Mouse (Mus musculus): ENCODE results near the gene Akr7a5. TPM values are rescaled to one million over a fixed set of nuclear protein-coding genes. Genes with fewer than 3 reads are reported as not detected.
A peak's percentile ranks its signal among the peaks of the same experiment; 100 is the strongest.

The Akr7a5 gene
- polyA plus RNA-seq, 1 experiment from 2014 or later = 54.1 TPM

- Histone ChIP-seq H3K4me1 (replicated peaks) (peaks cover 22% of the 10 kb centered on the region), H3K4me3 (no peak overlapping the region), H3K27me3 (replicated peaks) (no peaks in the 10 kb centered on the region), H3K27ac (ENCODE audit: poor library complexity, severe bottlenecking) (no peak overlapping the region), H3K36me3 (peaks cover 65% of the 10 kb centered on the region), H3K9ac (no peak overlapping the region), H3K9me3 (replicated peaks) (no peaks in the 10 kb centered on the region), H3K4me2 (no peak overlapping the region)
- WGBS = 94% methylated on average over 12 of the region's 12 CpGs
- ATAC-seq (ENCODE audit: insufficient number of reproducible peaks, low FRiP score) = no peak
Observed at GRCm38 (mm10) chr4:139280530-139280929, 30.0 kb upstream of the Akr7a5 start.

GRCm38 (mm10) chr4:139281791-139282345 lies 28.7 kb upstream of the Akr7a5 start:
- Histone ChIP-seq H3K4me2 (no peak overlapping the region), H3K36me3 (peaks cover 70% of the 10 kb centered on the region), H3K9me3 (replicated peaks) (no peaks in the 10 kb centered on the region), H3K9ac (no peak overlapping the region), H3K4me3 (no peak overlapping the region), H3K27ac (ENCODE audit: poor library complexity, severe bottlenecking) (no peak overlapping the region), H3K27me3 (replicated peaks) (no peaks in the 10 kb centered on the region), H3K4me1 (replicated peaks) (peaks cover 30% of the 10 kb centered on the region)
- no peak for ATAC-seq (ENCODE audit: insufficient number of reproducible peaks, low FRiP score)
- 92% methylated on average over 16 of the region's 16 CpGs for WGBS

GRCm38 (mm10) chr4:139282955-139283417 lies 27.6 kb upstream of the Akr7a5 start:
- Histone ChIP-seq H3K36me3 (peaks cover 77% of the 10 kb centered on the region), H3K27ac (ENCODE audit: poor library complexity, severe bottlenecking) (no peak overlapping the region; the same call in 1 of the 2 replicates)

GRCm38 (mm10) chr4:139284877-139285276 lies 25.7 kb upstream of the Akr7a5 start:
- H3K9ac ChIP-seq = no peak overlapping the region
- H3K4me2 ChIP-seq = no peak overlapping the region
- no peak overlapping the region for H3K27ac ChIP-seq (ENCODE audit: poor library complexity, severe bottlenecking)
- no peaks in the 10 kb centered on the region for H3K27me3 ChIP-seq (replicated peaks)
- peaks cover 30% of the 10 kb centered on the region for H3K4me1 ChIP-seq (replicated peaks)
- ATAC-seq (ENCODE audit: insufficient number of reproducible peaks, low FRiP score) = no peak
- peaks cover 91% of the 10 kb centered on the region for H3K36me3 ChIP-seq
- 92% methylated on average over 15 of the region's 15 CpGs for WGBS
- no peaks in the 10 kb centered on the region for H3K9me3 ChIP-seq (replicated peaks)
- no peak overlapping the region for H3K4me3 ChIP-seq

More at GRCm38 (mm10) chr4:139282955-139283417, 27.6 kb upstream of the Akr7a5 start:
- H3K4me1 ChIP-seq (replicated peaks) = peaks cover 27% of the 10 kb centered on the region
- no peak overlapping the region for H3K4me2 ChIP-seq
- WGBS = 74% methylated on average over 6 of the region's 6 CpGs
- no peaks in the 10 kb centered on the region for H3K9me3 ChIP-seq (replicated peaks)
- no peak overlapping the region for H3K4me3 ChIP-seq
- no peaks in the 10 kb centered on the region for H3K27me3 ChIP-seq (replicated peaks)
- H3K9ac ChIP-seq = no peak overlapping the region
- ATAC-seq (ENCODE audit: insufficient number of reproducible peaks, low FRiP score) = no peak

DNA sequence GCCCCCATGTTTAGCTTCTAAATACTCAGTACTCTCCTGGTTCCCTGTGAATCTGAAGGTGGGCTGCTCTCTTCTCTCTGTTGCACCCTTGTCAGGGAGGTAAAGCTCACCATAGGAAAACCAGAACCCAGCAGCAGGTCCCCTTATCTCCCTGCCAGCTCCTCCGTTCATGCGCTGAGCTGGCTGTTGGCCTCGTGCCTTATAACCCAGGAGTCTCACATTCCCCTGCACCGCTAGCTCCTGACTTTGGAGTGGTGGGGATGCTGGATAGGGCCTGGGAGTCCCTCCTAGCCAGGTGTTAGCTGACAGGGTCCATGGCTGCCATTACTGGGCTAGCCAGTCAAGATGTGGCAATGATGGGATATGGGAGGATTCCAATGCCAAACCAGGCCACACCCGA lies 24.3 kb upstream of the Akr7a5 start:
- H3K9me3 ChIP-seq (replicated peaks) = no peaks in the 10 kb centered on the region
- H3K27ac ChIP-seq (ENCODE audit: poor library complexity, severe bottlenecking) = no peak overlapping the region
- no peak for ATAC-seq (ENCODE audit: insufficient number of reproducible peaks, low FRiP score)
- no peak overlapping the region for H3K9ac ChIP-seq
- no peak overlapping the region for H3K4me2 ChIP-seq
- H3K4me3 ChIP-seq = no peak overlapping the region
- 37% methylated on average over 5 of the region's 5 CpGs for WGBS
- H3K27me3 ChIP-seq (replicated peaks) = no peaks in the 10 kb centered on the region
- H3K36me3 ChIP-seq = peaks cover 91% of the 10 kb centered on the region
- peaks cover 30% of the 10 kb centered on the region for H3K4me1 ChIP-seq (replicated peaks)

DNA sequence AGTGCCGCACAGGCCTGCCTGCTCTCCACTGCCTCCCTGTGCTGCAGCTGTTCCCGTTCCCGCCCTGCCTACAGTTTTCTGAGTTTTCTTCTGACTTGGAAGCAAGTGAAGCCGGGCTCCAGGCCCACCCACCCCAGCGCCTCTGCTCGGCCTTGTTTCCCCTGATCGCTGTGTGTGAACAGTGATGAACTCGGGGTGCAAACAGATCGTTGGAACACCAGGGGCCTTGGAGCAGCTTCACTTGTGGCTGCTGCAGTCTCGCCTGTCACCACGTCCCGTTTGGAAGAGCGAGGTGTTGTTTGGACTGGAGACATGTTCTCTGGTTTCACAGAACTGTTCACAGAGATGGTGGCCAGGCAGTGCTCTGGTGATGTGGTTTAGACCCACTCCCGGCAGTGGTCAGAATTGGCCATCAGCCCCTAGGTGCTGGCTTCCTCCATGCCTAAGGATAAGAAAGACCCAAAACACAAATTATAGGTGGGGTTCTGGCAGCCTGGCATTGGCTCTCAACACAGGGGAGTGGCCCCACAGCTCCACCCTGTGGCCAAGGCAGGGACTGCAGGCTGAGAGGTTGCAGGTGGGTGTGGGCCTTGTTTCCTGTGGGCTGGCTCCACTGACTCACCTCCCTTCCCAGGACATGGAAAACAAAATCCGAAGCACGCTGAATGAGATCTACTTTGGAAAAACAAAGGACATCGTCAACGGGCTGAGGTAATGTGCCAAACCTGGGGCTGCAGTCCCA lies 23.3 kb upstream of the Akr7a5 start:
- no peaks in the 10 kb centered on the region for H3K9me3 ChIP-seq (replicated peaks)
- H3K27me3 ChIP-seq (replicated peaks) = no peaks in the 10 kb centered on the region
- peak overlapping the region; percentile 36; the same call in 1 of the 2 replicates for H3K27ac ChIP-seq (ENCODE audit: poor library complexity, severe bottlenecking)
- no peak overlapping the region for H3K4me2 ChIP-seq
- 0 out of 2 replicates have a peak, but pooled peaks have one; percentile 20 for ATAC-seq (ENCODE audit: insufficient number of reproducible peaks, low FRiP score)
- 74% methylated on average over 18 of the region's 18 CpGs for WGBS
- no peak overlapping the region for H3K9ac ChIP-seq
- H3K4me3 ChIP-seq = no peak overlapping the region
- H3K4me1 ChIP-seq (replicated peaks) = peaks cover 30% of the 10 kb centered on the region
- peaks cover 89% of the 10 kb centered on the region for H3K36me3 ChIP-seq

DNA sequence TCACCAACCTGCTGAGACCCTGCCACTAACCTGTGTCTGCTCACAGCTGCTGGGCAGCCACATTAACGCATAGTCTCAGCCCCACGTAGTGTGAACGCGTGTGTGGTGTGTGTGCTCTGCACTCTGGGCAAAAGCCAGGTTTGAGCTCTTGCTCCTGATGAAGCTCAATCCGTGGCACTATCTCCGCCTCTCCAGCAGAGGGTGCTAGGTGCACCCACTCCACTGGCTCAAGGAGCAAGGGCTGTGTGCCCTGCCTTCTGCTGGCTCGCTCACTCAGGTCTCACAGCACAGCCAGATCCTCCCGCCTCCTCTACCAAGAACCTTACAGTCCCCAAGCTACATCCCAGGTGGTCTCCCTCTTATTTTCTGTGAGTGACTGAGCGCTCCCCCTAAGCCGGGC lies 21.5 kb upstream of the Akr7a5 start:
- WGBS = 71% methylated on average over 10 of the region's 10 CpGs
- peaks cover 24% of the 10 kb centered on the region for H3K4me1 ChIP-seq (replicated peaks)
- H3K36me3 ChIP-seq = peaks cover 77% of the 10 kb centered on the region
- no peak overlapping the region for H3K4me2 ChIP-seq
- no peak overlapping the region for H3K9ac ChIP-seq
- no peak overlapping the region for H3K27ac ChIP-seq (ENCODE audit: poor library complexity, severe bottlenecking)
- H3K4me3 ChIP-seq = no peak overlapping the region
- H3K27me3 ChIP-seq (replicated peaks) = no peaks in the 10 kb centered on the region
- no peak for ATAC-seq (ENCODE audit: insufficient number of reproducible peaks, low FRiP score)
- H3K9me3 ChIP-seq (replicated peaks) = no peaks in the 10 kb centered on the region

GRCm38 (mm10) chr4:139291099-139291498 lies 19.4 kb upstream of the Akr7a5 start:
- Histone ChIP-seq H3K36me3 (peaks cover 59% of the 10 kb centered on the region), H3K4me3 (no peak overlapping the region), H3K4me2 (no peak overlapping the region), H3K9ac (no peak overlapping the region), H3K27ac (ENCODE audit: poor library complexity, severe bottlenecking) (no peak overlapping the region), H3K4me1 (replicated peaks) (peaks cover 16% of the 10 kb centered on the region), H3K27me3 (replicated peaks) (no peaks in the 10 kb centered on the region), H3K9me3 (replicated peaks) (no peaks in the 10 kb centered on the region)
- ATAC-seq (ENCODE audit: insufficient number of reproducible peaks, low FRiP score) = no peak
- 85% methylated on average over 16 of the region's 16 CpGs for WGBS

GRCm38 (mm10) chr4:139292038-139292437 lies 18.5 kb upstream of the Akr7a5 start:
- no peaks in the 10 kb centered on the region for H3K27me3 ChIP-seq (replicated peaks)
- WGBS = 93% methylated on average over 5 of the region's 5 CpGs
- no peak overlapping the region for H3K9ac ChIP-seq
- H3K9me3 ChIP-seq (replicated peaks) = no peaks in the 10 kb centered on the region
- no peak overlapping the region for H3K4me2 ChIP-seq
- no peak overlapping the region for H3K4me3 ChIP-seq
- no peak for ATAC-seq (ENCODE audit: insufficient number of reproducible peaks, low FRiP score)
- peaks cover 56% of the 10 kb centered on the region for H3K36me3 ChIP-seq
- H3K4me1 ChIP-seq (replicated peaks) = peaks cover 6% of the 10 kb centered on the region; the same call in 1 of the 2 replicates
- H3K27ac ChIP-seq (ENCODE audit: poor library complexity, severe bottlenecking) = no peak overlapping the region

DNA sequence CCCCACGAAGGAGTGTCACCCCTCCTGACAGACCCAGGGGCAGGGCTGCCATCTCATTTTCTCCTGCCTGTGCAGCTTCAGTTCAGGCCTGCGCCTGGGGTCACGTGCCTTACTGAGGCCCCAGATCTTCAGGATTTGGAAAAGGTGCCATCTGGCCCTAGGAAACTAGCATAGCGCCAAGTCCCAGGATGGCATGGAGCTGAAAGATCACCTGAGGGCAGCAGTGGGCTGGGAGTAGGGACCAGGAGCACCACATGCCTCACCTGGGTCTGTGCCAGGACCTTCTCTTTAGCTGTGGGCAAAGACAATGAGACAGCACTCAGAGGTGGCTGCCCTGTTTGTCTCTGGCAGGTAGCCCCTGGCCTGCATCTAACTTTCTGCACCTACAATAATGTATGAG lies 13.0 kb upstream of the Akr7a5 start:
- no peak overlapping the region for H3K4me3 ChIP-seq
- no peaks in the 10 kb centered on the region for H3K4me1 ChIP-seq (replicated peaks)
- WGBS = 88% methylated on average over 4 of the region's 4 CpGs
- H3K4me2 ChIP-seq = no peak overlapping the region
- no peak overlapping the region for H3K27ac ChIP-seq (ENCODE audit: poor library complexity, severe bottlenecking)
- no peaks in the 10 kb centered on the region for H3K27me3 ChIP-seq (replicated peaks)
- no peak overlapping the region for H3K9ac ChIP-seq
- no peaks in the 10 kb centered on the region for H3K9me3 ChIP-seq (replicated peaks)
- H3K36me3 ChIP-seq = peaks cover 47% of the 10 kb centered on the region
- no peak for ATAC-seq (ENCODE audit: insufficient number of reproducible peaks, low FRiP score)

DNA sequence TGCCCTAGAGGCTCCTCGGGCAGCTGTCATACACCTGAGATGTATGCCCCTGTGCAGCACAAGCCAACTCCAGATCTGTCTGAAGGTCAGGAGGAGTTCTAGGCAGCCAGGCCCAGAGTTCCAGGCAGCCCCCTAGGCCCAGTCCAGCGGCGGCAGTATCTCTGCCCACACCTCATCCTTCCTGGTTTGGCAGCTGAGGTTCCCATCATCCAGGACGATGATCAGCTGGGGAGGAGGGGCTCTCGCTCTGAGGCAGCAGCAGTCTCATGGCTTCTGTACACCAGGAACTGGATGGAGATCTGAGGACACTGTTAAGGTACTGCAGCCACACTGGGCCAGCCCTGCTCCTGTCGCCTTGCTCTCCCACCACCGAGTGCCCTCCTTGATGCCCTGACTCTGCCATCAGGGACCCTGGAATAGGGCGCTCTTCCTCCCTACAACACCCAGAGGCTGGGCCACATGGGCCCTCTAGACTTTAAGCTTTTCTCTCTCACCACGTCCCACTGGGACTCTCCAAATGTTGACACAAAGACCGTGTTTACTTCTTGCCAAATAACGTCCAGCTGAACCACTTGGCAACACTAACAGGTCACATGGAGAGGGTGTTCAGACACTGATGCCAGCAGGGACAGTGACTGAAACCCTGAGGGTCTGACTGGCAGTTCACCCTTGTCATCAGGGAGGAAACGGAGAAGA lies 11.7 kb upstream of the Akr7a5 start:
- H3K4me1 ChIP-seq (replicated peaks) = no peaks in the 10 kb centered on the region
- H3K9ac ChIP-seq = no peak overlapping the region
- H3K4me2 ChIP-seq = no peak overlapping the region
- no peaks in the 10 kb centered on the region for H3K27me3 ChIP-seq (replicated peaks)
- 82% methylated on average over 12 of the region's 12 CpGs for WGBS
- peaks cover 46% of the 10 kb centered on the region for H3K36me3 ChIP-seq
- no peak for ATAC-seq (ENCODE audit: insufficient number of reproducible peaks, low FRiP score)
- no peaks in the 10 kb centered on the region for H3K9me3 ChIP-seq (replicated peaks)
- no peak overlapping the region for H3K27ac ChIP-seq (ENCODE audit: poor library complexity, severe bottlenecking)
- H3K4me3 ChIP-seq = no peak overlapping the region
